Mouse (Mus musculus) C2C12 (cell line): ENCODE measurements at regions not wholly inside any gene's neighbourhood (a gene's known extent, or its start where the extent isn't known, plus 50 kb on each side); places are given as distances from the start of the nearest gene placed in this dataset.

Experiments
- CTCF ChIP-seq: IDR thresholded peaks from one replicate; pipeline ENCODE4 v1.5.1; 2011; ENCODE audit not compliant: control insufficient read depth, insufficient read depth, insufficient read length
- MAX ChIP-seq: IDR thresholded peaks from one replicate; pipeline ENCODE4 v1.6.1; 2011; ENCODE audit warnings: mild to moderate bottlenecking, control low read depth
- MYOG ChIP-seq: IDR thresholded peaks from one replicate; pipeline ENCODE4 v1.6.1; 2011; ENCODE audit not compliant: control insufficient read depth, insufficient read length; ENCODE audit errors: extremely low read depth
- USF1 ChIP-seq: IDR thresholded peaks from one replicate; pipeline ENCODE4 v1.6.1; 2011; ENCODE audit warnings: low read depth, mild to moderate bottlenecking, control low read depth, moderate library complexity

GRCm38 (mm10) chr3:156376717-156377116, 184.9 kb upstream of the Negr1 start:
- TF ChIP-seq MAX: no peak
- no peak for TF ChIP-seq CTCF
- no peak for TF ChIP-seq USF1
- TF ChIP-seq MYOG: no peak
